Mouse (Mus musculus) layer of hippocampus, adult 8-10 months (tissue): ENCODE results near the gene Sp100. TPM values are rescaled to one million over a fixed set of nuclear protein-coding genes. Genes with fewer than 3 reads are reported as not detected.

Experiments
- DNase-seq, 2 experiments: peaks; one replicate each; pipeline ENCODE4 v3.0.0; 2022; ENCODE audit warnings: low spot score in 2 of 2
- total RNA-seq, 4 experiments: library from RNA; stranded (reverse); gene quantifications; 2 replicates each; pipeline ENCODE4 v1.2.4; 2022

Sp100 gene
- total RNA-seq, 4 experiments from 2014 or later: 3.4 to 7.1 (median 5.3) TPM

GRCm38 (mm10) chr1:85697721-85698493 is 48.1 kb downstream of the Sp100 start:
- DNase-seq: no peak

- no peak for DNase-seq
Observed at GRCm38 (mm10) chr1:85702531-85702930, 52.7 kb downstream of the Sp100 start.

- peak; percentile 30 to 33 for DNase-seq
Observed at GRCm38 (mm10) chr1:85703245-85704186, 53.7 kb downstream of the Sp100 start.

DNA sequence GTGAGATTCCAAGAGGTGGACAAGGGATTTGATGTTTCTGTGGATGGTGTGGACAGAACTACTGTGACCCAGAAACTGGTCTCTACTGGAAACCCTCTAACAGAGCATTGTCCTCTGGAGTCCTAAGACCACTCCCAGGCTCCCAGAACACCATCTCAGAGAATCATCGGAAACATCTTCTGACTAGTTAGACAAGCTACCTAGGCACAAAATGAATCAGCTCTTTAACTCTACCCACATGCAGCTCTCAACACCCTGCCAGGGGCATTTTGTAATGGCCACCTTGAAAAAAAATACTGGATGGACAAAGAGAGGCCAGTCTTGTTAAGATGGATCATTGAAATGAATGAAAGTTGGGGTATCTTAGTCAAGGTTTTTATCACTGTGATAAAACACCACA is 55.8 kb downstream of the Sp100 start:
- no peak for DNase-seq

- DNase-seq: no peak
Observed at GRCm38 (mm10) chr1:85706754-85707153, 57.0 kb downstream of the Sp100 start.

DNA sequence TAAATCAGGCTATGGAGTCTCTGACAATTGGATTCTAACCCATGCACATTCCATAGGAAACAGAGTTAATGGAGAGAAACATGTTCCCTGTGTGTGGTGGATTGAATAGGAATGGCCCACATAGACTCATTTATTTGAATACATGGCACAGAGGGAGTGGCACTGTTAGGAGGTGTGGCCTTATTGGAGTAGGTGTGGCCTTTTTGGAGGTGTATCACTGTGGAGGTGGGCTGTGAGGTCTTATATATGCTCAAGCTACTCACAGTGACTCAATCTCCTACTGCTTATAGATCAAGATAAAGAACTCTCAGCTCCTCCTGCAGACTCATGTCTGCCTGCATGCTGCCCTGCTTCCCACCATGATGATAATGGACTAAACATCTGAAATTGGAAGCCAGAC is 64.7 kb downstream of the Sp100 start:
- DNase-seq: no peak

DNA sequence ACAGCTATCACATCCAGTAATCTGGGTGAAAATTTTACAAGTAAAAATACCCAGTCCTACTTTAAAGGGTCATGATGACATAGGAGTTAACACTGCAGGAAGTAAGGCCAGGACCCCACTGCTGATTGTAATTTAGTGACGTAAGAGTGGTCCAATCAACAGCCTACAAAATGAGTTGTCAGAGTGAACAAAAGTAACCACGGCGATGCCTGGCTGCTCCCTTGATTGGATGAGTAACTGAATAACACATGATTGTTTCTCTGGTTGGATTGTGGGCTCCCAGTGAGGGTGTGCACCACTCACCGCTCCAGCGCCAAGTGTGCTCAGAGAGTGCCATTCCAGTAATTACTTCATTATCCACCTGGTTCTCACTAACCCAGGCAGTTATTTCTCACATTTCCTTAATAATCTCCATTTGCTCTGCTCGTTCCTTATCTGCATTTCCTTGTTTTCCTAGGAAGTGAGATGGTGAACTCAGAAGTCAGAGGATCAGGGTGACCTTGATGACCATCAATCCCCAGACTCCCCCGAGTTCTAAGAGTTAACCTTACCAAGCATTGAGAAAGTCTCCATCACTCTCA is 66.7 kb downstream of the Sp100 start:
- DNase-seq: no peak

DNA sequence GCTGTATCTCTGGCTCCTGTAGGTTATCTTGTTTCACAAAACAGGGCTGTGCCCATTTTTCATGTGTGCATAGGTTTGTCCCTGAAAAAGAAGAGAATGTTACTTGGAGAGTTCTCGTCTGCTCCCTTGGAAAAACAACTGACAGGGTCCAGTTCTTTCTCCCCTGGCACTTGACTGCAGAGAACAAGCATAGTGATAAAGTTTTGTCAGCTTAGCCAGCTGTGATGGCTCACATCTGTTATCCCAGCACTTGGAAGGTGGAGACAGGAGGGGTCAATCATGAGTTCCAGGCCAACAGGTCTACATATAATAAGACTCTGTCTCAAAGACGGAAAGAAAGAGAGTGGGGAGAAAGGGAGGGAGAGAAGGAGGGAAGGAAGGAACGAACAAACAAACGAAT is 69.3 kb downstream of the Sp100 start:
- DNase-seq: no peak

DNA sequence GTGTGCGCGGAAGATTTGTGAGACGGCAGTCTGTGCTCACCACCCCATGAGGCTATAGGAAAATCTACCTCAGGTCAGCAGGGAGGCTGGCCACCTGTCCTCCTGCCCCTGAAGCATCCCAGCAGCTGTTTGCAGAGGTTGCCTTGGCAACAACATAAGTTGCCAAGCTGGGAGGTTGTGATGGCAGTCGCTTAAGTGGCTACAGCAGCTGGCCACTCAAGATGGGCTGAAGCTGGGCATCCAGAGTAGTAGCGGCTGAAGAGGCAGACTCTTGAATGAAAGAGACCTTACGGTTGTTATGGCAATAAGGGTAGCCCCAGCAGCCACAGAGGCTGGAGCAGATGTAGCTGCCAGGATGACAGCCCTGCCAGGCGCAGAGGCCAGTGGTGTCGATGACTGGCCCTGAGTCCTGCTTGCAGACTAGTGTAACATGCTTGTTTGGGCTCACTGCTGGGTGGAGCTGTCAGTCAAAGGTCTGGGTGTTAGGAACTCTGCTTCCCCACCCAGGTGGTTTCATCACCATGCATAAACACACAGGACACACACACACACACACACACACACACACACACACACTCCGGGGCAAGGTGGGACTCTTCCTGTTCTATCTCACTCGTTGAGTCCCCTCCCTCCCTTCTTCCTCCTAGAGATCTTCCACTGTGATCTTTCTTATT is 70.6 kb downstream of the Sp100 start:
- DNase-seq: no peak

DNA sequence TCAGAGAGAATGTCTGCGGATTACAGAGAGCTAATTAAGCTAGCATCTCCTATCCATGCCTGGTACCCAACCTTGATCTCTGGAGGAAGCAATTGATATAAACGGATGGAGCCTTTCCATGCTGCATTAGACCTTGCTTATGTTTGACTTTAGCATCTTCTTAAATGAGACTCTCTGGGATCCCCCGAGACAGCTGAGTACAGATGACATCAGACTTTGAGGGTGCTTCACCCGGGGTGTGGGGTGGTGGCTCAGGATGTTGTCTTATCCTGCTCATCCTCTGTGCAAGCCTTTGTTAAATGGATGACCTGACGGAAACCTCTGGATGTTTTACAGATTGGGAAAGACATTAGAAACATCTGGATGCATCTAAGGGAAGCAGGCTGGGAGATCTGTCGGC is 80.7 kb downstream of the Sp100 start:
- DNase-seq: no peak

DNA sequence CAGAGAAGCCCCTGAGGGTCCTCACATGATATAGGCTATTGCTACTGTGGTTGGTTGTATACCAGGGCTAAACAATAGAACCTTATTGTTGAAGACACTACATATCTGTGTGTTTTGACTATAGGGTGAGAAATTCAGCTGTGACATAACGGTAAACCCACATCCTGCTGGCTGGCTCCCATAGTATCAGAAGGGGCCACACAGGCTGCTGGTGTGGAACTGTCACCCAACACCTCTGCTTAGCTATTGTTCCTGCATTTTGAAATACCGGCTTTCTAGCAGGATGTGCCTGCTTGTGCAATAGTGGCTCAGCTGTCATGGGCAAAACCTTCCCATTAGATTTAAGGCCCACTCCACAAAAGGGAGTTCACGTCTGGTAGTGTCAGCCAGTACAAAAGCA is 82.8 kb downstream of the Sp100 start:
- DNase-seq: no peak

DNA sequence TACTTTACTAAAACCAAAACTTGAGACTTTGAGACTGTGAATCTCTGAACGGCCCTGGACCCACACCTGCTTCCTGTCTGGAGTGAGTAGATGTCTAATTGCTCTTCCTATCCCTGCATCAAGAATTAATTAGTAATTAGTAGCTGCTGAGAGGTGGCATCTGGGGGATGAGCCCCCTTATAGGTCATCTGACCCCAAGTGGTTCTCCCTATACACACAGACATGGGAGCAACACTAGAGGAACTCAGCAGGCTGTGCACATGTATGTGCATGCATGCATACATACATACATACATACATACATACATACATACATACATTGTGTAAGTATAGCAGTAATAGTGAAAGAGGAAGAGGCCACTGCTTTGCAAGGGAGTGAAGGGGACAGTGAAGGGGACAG is 84.7 kb downstream of the Sp100 start:
- no peak for DNase-seq

DNA sequence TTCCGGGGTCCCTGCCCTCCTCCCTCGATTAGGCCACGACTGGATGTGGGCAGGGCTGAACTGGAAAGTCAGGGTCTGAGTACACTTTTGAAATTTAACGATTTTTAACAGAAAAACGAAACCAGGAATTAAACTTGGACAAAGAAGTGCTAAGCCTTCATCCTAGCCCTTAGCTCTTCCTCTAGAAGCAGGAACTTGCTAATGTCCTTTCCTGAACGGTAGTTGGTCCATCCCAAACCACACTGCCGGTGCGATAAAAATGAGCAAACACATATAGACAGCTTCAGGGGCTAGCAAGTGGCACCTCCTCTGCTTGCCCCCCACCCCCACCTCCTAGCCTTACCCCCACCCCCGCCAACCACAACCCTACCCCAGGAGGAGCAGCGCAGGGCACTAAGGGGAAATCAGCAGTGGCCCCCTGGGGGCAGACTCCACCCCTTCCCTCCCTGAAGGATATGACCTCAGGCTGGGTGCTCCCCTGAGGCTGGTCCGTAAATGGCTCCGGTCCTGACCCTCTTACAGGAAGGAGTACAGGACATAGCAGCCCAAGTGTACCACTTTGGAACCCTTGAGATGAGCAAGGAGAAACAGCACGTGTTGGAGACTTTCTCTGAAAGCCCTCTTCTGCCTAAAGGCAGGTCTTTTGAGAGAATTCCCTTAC is 85.8 kb downstream of the Sp100 start:
- DNase-seq: no peak

GRCm38 (mm10) chr1:85736355-85737184 is 86.8 kb downstream of the Sp100 start:
- peak; percentile 37 to 67 for DNase-seq

GRCm38 (mm10) chr1:85739000-85739399 is 89.2 kb downstream of the Sp100 start:
- DNase-seq: no peak

DNA sequence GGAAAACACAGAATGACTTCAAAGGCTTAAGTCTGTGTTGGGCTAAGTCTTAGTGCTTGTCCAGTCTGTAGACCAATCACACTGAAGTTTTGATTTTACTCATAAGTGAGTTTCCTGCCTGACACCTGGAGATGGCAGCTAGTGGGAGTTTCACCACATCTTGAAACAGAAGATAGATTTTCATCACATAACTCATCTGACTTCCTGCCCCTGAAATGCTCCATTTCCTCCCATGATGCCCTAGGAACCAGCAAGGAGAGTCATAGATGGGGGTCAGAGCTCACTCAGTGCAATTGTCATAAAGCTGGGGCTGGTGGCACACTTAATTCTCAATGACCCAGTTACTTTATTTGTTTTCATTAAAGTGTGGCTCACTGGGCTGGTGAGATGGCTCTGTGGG is 90.0 kb downstream of the Sp100 start:
- no peak for DNase-seq

DNA sequence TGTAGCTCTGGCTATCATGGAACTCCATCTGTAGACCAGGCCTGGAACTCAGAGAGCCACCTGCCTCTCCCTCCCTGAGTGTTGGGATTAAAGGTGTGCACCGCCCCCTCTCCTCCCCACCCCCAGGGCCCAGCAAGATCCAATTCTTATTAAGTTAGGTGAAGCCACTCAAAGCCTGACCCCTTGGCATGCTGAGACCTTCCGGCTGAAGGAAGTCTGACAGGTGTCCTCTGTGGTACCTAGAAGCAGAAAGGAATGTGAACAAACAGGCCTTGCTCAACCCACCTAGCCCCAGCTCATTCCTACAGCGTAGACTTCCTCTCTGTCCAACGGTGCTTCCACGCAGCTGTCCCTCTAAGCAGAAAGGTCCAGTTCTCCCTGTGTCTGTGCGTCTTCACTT is 91.1 kb downstream of the Sp100 start:
- DNase-seq: no peak

DNA sequence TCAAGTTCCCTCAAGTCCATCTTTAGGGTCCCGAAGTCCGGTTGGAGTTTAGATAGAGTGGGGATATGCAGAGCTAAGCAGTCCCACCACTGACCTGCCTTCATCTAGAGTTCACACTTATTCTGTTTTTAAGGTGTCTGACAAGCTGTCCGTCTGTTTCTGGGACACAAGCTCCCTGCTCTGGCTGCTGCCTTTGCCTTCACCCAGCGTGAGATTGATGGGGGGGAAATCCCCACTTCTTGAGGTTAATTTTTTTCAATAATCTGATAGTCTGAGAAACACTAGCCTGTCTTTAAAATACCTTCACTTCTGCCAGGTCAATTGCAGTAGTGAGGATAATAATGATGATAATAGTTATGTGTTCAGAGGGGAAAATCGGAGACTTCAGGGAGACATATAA is 92.5 kb downstream of the Sp100 start:
- DNase-seq: no peak

DNA sequence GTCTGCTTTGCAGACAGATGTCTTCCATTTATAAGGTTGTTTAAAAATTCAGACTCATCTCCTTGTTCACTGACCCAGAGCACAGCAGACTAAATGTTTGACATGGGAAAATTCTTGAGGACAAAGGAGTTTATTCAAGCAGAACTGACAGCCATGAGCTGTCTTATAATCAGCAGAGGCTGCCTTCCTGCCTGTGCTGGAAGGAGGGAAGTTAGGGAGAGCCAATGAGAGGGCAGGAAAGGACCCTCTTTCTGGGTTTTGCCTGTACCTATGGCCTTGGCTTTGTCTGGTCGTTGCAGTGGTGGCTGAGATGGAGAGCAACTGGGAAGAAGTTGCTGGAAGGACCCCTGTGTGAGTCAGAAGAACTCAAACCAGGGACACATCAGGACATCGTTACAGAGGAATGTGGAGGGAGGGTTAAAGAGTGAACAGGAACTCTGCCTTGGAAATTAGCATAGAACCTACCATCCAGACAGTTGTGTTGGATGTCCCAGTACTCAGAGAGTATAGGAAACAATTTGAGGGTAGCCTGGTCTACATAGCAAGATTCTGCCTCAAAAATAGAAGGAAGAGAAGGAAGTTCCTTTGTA is 93.2 kb downstream of the Sp100 start:
- no peak for DNase-seq

- no peak for DNase-seq
Observed at GRCm38 (mm10) chr1:85744539-85744938, 94.8 kb downstream of the Sp100 start.
